Mouse (Mus musculus) brain, embryonic 14.5 days (tissue): ENCODE results near the gene Gm4779.

Experiments
- CTCF ChIP-seq: fragments of 200-500 bp; IDR thresholded peaks from 2 replicates; pipeline ENCODE4 v1.5.1; 2012; ENCODE audit warnings: inconsistent platforms, mild to moderate bottlenecking, moderate library complexity, borderline replicate concordance; ENCODE audit not compliant: insufficient read depth, insufficient read length; ENCODE audit errors: extremely low read depth
- POLR2A ChIP-seq: fragments of 200-500 bp; IDR thresholded peaks from 2 replicates; pipeline ENCODE4 v1.6.1; 2012; ENCODE audit warnings: mild to moderate bottlenecking, inconsistent platforms, borderline replicate concordance; ENCODE audit not compliant: poor library complexity, insufficient read depth, insufficient read length, severe bottlenecking; ENCODE audit errors: extremely low read depth

GRCm38 (mm10) chrX:101750144-101750543, 44.1 kb downstream of the Gm4779 start:
- TF ChIP-seq POLR2A: no peak
- TF ChIP-seq CTCF: no peak
